Mouse (Mus musculus) limb, embryonic 12.5 days (tissue): ENCODE data around the gene Bnip2. TPM values are rescaled to one million over a fixed set of nuclear protein-coding genes. Genes with fewer than 3 reads are reported as not detected.
A peak's percentile ranks its signal among the peaks of the same experiment; 100 is the strongest.

Source experiments
- ATAC-seq: fragments of 200-750 bp; cut with Nextera tagmentation; 2 replicates; pipeline ENCODE4 v1.8.0; 2017; ENCODE audit warnings: low read depth, moderate TSS enrichment; ENCODE audit not compliant: insufficient number of reproducible peaks, insufficient read depth, low FRiP score, low TSS enrichment
- H3K27ac ChIP-seq: fragments of 300-500 bp; sonication (generic); 2 replicates; pipeline ENCODE4 v1.5.1; 2016; ENCODE audit warnings: mild to moderate bottlenecking, moderate library complexity
- H3K27me3 ChIP-seq: fragments of 300-500 bp; sonication (generic); 2 replicates; pipeline ENCODE4 v1.6.1; 2016; ENCODE audit warnings: mild to moderate bottlenecking, moderate library complexity
- H3K36me3 ChIP-seq: fragments of 300-500 bp; sonication (generic); 2 replicates; pipeline ENCODE4 v1.6.1; 2016; ENCODE audit warnings: mild to moderate bottlenecking, moderate library complexity
- H3K4me1 ChIP-seq: fragments of 300-500 bp; sonication (generic); replicated peaks from 2 replicates; pipeline ENCODE4 v1.6.1; 2016
- H3K4me2 ChIP-seq: fragments of 300-500 bp; sonication (generic); 2 replicates; pipeline ENCODE4 v1.6.1; 2016; ENCODE audit warnings: mild to moderate bottlenecking, moderate library complexity
- H3K4me3 ChIP-seq: fragments of 300-500 bp; sonication (generic); replicated peaks from 2 replicates; pipeline ENCODE4 v1.5.1; 2016; ENCODE audit warnings: mild to moderate bottlenecking
- H3K9ac ChIP-seq: fragments of 300-500 bp; sonication (generic); replicated peaks from 2 replicates; pipeline ENCODE4 v1.6.1; 2016; ENCODE audit warnings: mild to moderate bottlenecking, moderate library complexity
- H3K9me3 ChIP-seq: fragments of 300-500 bp; sonication (generic); 2 replicates; pipeline ENCODE4 v1.6.1; 2016; ENCODE audit warnings: mild to moderate bottlenecking, moderate library complexity
- WGBS: fragments of 180-500 bp; shearing (Covaris S2); methylation state at CpG from one replicate; pipeline ENCODE4 v1.1.7; 2016; 5-methylcytosine and 5-hydroxymethylcytosine counted together
- polyA plus RNA-seq: library from polyadenylated mRNA; unstranded; fragments of >200 nt; fragmentation: Nextera tagmentation; extraction: Ambion mirVana; gene quantifications from 2 replicates; pipeline ENCODE4 v1.2.1, GENCODE M21; 2016

Bnip2 gene
- polyA plus RNA-seq, 1 experiment from 2014 or later = 103 TPM

DNA sequence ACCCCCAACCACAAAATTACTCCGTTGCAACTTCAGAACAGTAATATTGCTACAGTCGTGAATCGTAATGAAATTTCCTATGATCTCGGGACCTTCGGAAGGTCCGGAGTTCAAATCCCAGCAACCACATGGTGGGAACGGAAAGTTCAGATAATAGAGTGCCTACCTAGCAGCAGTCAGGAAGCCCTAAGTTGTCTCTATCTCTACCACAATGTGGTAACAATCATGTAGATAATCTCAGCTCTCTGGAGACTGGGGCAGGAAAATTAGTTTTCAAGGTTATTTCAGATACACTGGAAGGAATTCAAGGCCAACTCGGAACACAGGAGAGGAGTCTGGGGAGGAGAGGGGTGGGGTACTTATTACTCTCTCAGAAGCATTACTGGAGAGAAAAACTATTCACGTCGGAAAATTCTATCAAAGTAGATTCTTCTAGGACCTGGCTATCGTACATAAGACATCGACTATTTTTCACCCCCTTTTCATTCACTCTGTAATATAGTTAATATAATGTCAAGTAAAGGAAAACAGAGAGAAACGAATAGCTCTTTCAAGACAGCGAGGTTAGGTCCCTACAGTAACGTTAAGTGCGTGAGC is 462 bp upstream of the Bnip2 start:
- Histone ChIP-seq H3K9ac (peak overlapping the region; percentile 99; the same call in 1 of the 2 replicates), H3K27ac (peak overlapping the region; percentile 96), H3K36me3 (peaks cover 9% of the 10 kb centered on the region), H3K4me2 (peak overlapping the region; percentile 71), H3K4me3 (peak overlapping the region; percentile 99), H3K27me3 (no peaks in the 10 kb centered on the region), H3K4me1 (peaks cover 18% of the 10 kb centered on the region), H3K9me3 (no peaks in the 10 kb centered on the region)
- 39% methylated on average over 16 of the region's 16 CpGs for WGBS
- ATAC-seq = no peak

DNA sequence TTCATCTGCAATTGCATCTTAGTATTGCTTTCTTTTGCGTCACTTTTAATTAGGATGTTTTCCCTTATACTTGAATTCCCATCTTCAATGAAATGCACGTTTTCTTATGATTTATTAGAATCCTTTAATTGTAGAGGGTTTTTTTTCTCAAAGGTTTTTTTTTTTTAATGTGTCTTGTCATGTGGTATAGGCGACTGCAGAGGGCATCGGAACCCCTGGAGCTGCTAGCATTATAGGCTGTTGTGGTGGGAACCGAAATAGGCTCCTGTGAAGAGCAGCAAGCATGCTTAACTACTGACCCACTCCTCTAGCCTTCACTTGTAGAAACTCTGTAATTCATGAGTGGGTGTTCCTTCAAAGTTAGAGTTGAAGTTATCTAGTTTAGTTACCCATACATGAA is 1.1 kb downstream of the Bnip2 start:
- Histone ChIP-seq H3K4me3 (peak overlapping the region; percentile 99), H3K27me3 (no peaks in the 10 kb centered on the region), H3K36me3 (peaks cover 18% of the 10 kb centered on the region), H3K9ac (peak overlapping the region; percentile 99), H3K4me1 (peaks cover 18% of the 10 kb centered on the region), H3K27ac (no peak overlapping the region), H3K9me3 (no peaks in the 10 kb centered on the region), H3K4me2 (peak overlapping the region; percentile 71)
- WGBS = 14% methylated on average over 5 of the region's 5 CpGs
- ATAC-seq = no peak

GRCm38 (mm10) chr9:69992841-69993277 is 3.6 kb downstream of the Bnip2 start:
- Histone ChIP-seq H3K27ac (no peak overlapping the region), H3K9me3 (no peaks in the 10 kb centered on the region), H3K36me3 (peaks cover 38% of the 10 kb centered on the region), H3K27me3 (no peaks in the 10 kb centered on the region), H3K4me3 (no peak overlapping the region), H3K4me1 (peaks cover 18% of the 10 kb centered on the region), H3K9ac (no peak overlapping the region), H3K4me2 (no peak overlapping the region)
- 79% methylated on average over 5 of the region's 5 CpGs for WGBS
- ATAC-seq = no peak

DNA sequence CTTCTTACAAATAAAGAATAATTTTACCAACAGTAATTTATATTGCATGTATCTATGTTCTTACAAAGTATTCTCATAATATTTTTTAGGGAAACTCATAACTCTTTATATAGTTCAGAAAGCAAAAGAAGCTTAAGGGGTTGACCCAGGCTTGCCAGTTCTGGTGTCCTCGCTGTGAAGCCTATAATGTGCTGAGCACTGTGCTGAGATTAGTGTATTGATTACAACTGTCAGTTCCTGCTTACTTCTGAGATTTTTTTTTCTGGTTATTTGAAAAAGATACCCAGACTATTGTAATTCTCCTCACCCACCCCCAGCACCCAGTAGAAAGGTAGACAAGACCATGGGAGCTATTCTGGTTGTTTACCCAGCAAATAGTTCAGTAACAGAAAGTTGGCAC is 4.2 kb downstream of the Bnip2 start:
- Histone ChIP-seq H3K4me1 (peaks cover 18% of the 10 kb centered on the region), H3K27ac (no peak overlapping the region), H3K36me3 (peaks cover 44% of the 10 kb centered on the region), H3K9ac (no peak overlapping the region), H3K27me3 (no peaks in the 10 kb centered on the region), H3K4me3 (no peak overlapping the region), H3K9me3 (no peaks in the 10 kb centered on the region), H3K4me2 (no peak overlapping the region)
- ATAC-seq = no peak
- WGBS = 91% methylated on average over 1 of the region's 1 CpGs

- 93% methylated on average over 5 of the region's 5 CpGs for WGBS
- no peak overlapping the region for H3K9ac ChIP-seq
- no peak overlapping the region for H3K4me2 ChIP-seq
- H3K27me3 ChIP-seq = no peaks in the 10 kb centered on the region
- peaks cover 18% of the 10 kb centered on the region for H3K4me1 ChIP-seq
- H3K9me3 ChIP-seq = no peaks in the 10 kb centered on the region
- no peak overlapping the region for H3K27ac ChIP-seq
- peaks cover 55% of the 10 kb centered on the region for H3K36me3 ChIP-seq
- ATAC-seq = no peak
- no peak overlapping the region for H3K4me3 ChIP-seq
Observed at GRCm38 (mm10) chr9:69994547-69994946, 5.3 kb downstream of the Bnip2 start.

DNA sequence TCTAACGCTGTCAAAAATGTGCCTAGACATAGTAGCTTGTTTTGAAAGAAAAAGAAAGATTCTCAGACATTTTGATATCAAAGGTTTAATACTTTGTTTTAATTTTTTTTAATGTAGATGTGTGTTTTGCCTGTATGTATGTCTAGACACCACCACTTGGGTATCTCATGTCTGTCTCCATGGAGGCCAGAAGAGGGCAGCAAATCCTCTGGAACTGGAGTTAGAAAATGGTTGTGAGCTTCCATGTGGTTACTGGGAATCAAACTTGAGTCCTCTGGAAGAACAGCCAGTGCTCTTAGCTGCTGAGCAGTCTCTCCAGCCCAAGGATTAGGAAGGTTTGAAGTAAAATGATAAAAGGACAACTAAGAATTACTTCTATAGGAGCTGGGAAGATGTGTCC is 10.1 kb downstream of the Bnip2 start:
- Histone ChIP-seq H3K27ac (no peak overlapping the region), H3K4me2 (no peak overlapping the region), H3K27me3 (no peaks in the 10 kb centered on the region), H3K36me3 (peaks cover 91% of the 10 kb centered on the region), H3K9me3 (no peaks in the 10 kb centered on the region), H3K9ac (no peak overlapping the region), H3K4me3 (no peak overlapping the region), H3K4me1 (no peaks in the 10 kb centered on the region)
- 83% methylated on average over 1 of the region's 1 CpGs for WGBS
- ATAC-seq = no peak

GRCm38 (mm10) chr9:70003516-70003915 is 14.2 kb downstream of the Bnip2 start:
- WGBS = 90% methylated on average over 10 of the region's 10 CpGs
- H3K36me3 ChIP-seq = peaks cover 91% of the 10 kb centered on the region

GRCm38 (mm10) chr9:70006984-70007383 is 17.7 kb downstream of the Bnip2 start:
- no peaks in the 10 kb centered on the region for H3K9me3 ChIP-seq
- no peak for ATAC-seq
- 97% methylated on average over 5 of the region's 5 CpGs for WGBS
- no peak overlapping the region for H3K9ac ChIP-seq
- no peaks in the 10 kb centered on the region for H3K27me3 ChIP-seq
- H3K36me3 ChIP-seq = peaks cover 75% of the 10 kb centered on the region
- H3K27ac ChIP-seq = no peak overlapping the region
- H3K4me1 ChIP-seq = no peaks in the 10 kb centered on the region
- H3K4me3 ChIP-seq = no peak overlapping the region
- H3K4me2 ChIP-seq = no peak overlapping the region

More at GRCm38 (mm10) chr9:70003516-70003915, 14.2 kb downstream of the Bnip2 start:
- no peaks in the 10 kb centered on the region for H3K27me3 ChIP-seq
- H3K4me3 ChIP-seq = no peak overlapping the region
- H3K27ac ChIP-seq = no peak overlapping the region
- no peak overlapping the region for H3K4me2 ChIP-seq
- no peaks in the 10 kb centered on the region for H3K9me3 ChIP-seq
- H3K9ac ChIP-seq = no peak overlapping the region
- no peak for ATAC-seq
- H3K4me1 ChIP-seq = no peaks in the 10 kb centered on the region

- H3K27ac ChIP-seq = no peak overlapping the region
- H3K9ac ChIP-seq = no peak overlapping the region
- no peaks in the 10 kb centered on the region for H3K9me3 ChIP-seq
- no peaks in the 10 kb centered on the region for H3K4me1 ChIP-seq
- no peak for ATAC-seq
- peaks cover 68% of the 10 kb centered on the region for H3K36me3 ChIP-seq
- no peak overlapping the region for H3K4me3 ChIP-seq
- 90% methylated on average over 14 of the region's 14 CpGs for WGBS
- H3K4me2 ChIP-seq = no peak overlapping the region
- no peaks in the 10 kb centered on the region for H3K27me3 ChIP-seq
Observed at GRCm38 (mm10) chr9:70007506-70008248, 18.4 kb downstream of the Bnip2 start.

DNA sequence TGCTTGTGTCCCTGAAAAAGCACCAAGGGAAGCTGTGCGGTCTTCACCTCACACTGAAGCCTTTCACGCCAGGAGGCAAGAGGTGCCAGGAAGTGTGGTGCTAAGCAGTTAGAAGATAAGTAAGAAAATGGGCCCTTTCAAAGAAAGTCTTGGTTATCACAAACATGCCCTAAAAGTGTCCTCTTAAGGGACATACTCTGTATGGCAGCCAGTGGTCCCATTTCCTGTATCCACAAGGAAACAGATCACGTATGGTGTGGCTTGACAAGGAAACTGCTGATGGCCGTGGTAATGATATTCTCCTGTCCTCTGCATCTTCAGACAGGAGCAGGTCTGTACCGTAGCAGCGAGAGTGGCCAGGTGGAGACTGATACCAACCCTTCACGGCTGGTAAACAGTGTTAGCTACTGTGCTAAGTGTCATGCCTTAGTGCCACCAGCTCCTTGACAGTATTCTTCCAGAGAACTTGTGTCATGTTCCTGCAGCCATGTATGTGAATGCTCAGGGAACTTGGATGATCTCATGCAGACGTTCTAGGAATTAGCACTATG is 20.6 kb downstream of the Bnip2 start:
- H3K4me1 ChIP-seq = peaks cover 8% of the 10 kb centered on the region
- H3K27ac ChIP-seq = no peak overlapping the region
- WGBS = 89% methylated on average over 8 of the region's 8 CpGs
- no peak for ATAC-seq
- peaks cover 49% of the 10 kb centered on the region for H3K36me3 ChIP-seq
- H3K9ac ChIP-seq = no peak overlapping the region
- no peak overlapping the region for H3K4me3 ChIP-seq
- no peak overlapping the region for H3K4me2 ChIP-seq
- no peaks in the 10 kb centered on the region for H3K9me3 ChIP-seq
- no peaks in the 10 kb centered on the region for H3K27me3 ChIP-seq

DNA sequence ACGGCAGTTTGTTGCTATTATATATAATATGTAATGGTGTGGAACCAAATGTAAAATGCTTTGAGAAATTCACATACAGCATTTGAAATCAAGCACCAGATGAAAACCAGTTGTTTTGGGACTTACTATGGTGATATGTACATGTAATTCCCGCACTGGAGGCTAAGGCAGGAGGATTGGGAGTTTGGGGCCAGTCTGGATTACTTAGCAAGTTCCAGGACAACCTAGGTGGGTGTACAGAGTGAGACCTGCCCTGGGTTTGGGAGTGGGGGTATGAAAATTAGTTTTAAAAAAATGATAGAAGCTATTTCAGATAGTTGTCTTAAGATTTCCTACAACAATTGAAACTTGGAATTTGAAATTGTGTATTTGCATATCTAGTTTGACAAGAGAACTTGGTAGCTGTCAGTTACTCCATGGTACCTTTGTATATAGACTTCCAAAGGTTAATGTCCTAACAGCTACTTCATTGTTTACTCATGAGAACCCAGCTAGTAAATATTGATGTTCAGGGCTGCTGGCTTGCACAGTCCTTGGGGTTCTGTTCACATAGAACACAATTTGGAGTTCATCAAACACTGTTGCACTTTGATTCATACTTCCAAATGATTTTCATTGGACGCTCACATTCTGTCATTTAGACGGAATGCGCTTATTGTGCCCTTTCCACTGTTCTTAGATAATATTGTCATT is 21.7 kb downstream of the Bnip2 start:
- H3K4me3 ChIP-seq = no peak overlapping the region
- H3K4me1 ChIP-seq = peaks cover 8% of the 10 kb centered on the region
- no peak overlapping the region for H3K4me2 ChIP-seq
- peaks cover 42% of the 10 kb centered on the region for H3K36me3 ChIP-seq
- WGBS = 95% methylated on average over 5 of the region's 5 CpGs
- no peak overlapping the region for H3K9ac ChIP-seq
- no peak overlapping the region for H3K27ac ChIP-seq
- no peaks in the 10 kb centered on the region for H3K27me3 ChIP-seq
- no peak for ATAC-seq
- H3K9me3 ChIP-seq = no peaks in the 10 kb centered on the region
